Mouse (Mus musculus): ENCODE results near the gene Plcb4. TPM values are rescaled to one million over a fixed set of nuclear protein-coding genes. Genes with fewer than 3 reads are reported as not detected.

Gene Plcb4
- total and polyA plus RNA-seq, 2 experiments from 2014 or later = 31.4 to 66.6 TPM

- ATAC-seq (ENCODE audit: low FRiP score) (no peak), DNase-seq (ENCODE audit: low spot score) (no peak)
- 85% methylated on average over 2 of the region's 2 CpGs for WGBS
- TF ChIP-seq CTCF (IDR thresholded peaks at IDR 0.05) = no peak
- Histone ChIP-seq H3K4me2 (ENCODE audit: low read depth, low read length, poor library complexity, severe bottlenecking) (no peak overlapping the region), H3K9ac (replicated peaks; ENCODE audit: low read length, poor library complexity, severe bottlenecking) (no peak overlapping the region), H3K27me3 (ENCODE audit: insufficient read depth, low read length) (no peaks in the 10 kb centered on the region), H3K4me1 (ENCODE audit: insufficient read depth, low read length) (no peaks in the 10 kb centered on the region), H3K9me3 (ENCODE audit: low read length) (no peaks in the 10 kb centered on the region), H3K36me3 (ENCODE audit: insufficient read depth, low read length) (no peaks in the 10 kb centered on the region), H3K27ac (ENCODE audit: low read depth, low read length) (no peak overlapping the region), H3K4me3 (ENCODE audit: low read depth, low read length) (no peak overlapping the region)
Observed at GRCm38 (mm10) chr2:135637227-135637626, 21.6 kb upstream of the Plcb4 start.

- WGBS = 81% methylated on average over 1 of the region's 1 CpGs
Observed at GRCm38 (mm10) chr2:135641002-135641401, 17.8 kb upstream of the Plcb4 start.

GRCm38 (mm10) chr2:135641636-135642035 lies 17.2 kb upstream of the Plcb4 start:
- 92% methylated on average over 2 of the region's 2 CpGs for WGBS
- H3K4me3 ChIP-seq (ENCODE audit: low read depth, low read length) = no peak overlapping the region

More at GRCm38 (mm10) chr2:135641002-135641401, 17.8 kb upstream of the Plcb4 start:
- no peak overlapping the region for H3K4me2 ChIP-seq (ENCODE audit: low read depth, low read length, poor library complexity, severe bottlenecking)
- no peak overlapping the region for H3K27ac ChIP-seq (ENCODE audit: low read depth, low read length)
- no peak overlapping the region for H3K4me3 ChIP-seq (ENCODE audit: low read depth, low read length)
- no peaks in the 10 kb centered on the region for H3K4me1 ChIP-seq (ENCODE audit: insufficient read depth, low read length)
- TF ChIP-seq CTCF (IDR thresholded peaks at IDR 0.05) = no peak
- DNase-seq (ENCODE audit: low spot score) = no peak
- H3K36me3 ChIP-seq (ENCODE audit: insufficient read depth, low read length) = no peaks in the 10 kb centered on the region
- no peak for ATAC-seq (ENCODE audit: low FRiP score)
- no peak overlapping the region for H3K9ac ChIP-seq (replicated peaks; ENCODE audit: low read length, poor library complexity, severe bottlenecking)
- H3K27me3 ChIP-seq (ENCODE audit: insufficient read depth, low read length) = no peaks in the 10 kb centered on the region
- no peaks in the 10 kb centered on the region for H3K9me3 ChIP-seq (ENCODE audit: low read length)

GRCm38 (mm10) chr2:135646226-135646625 lies 12.6 kb upstream of the Plcb4 start:
- ATAC-seq (ENCODE audit: low FRiP score) = no peak
- DNase-seq (ENCODE audit: low spot score) = no peak
- Histone ChIP-seq H3K4me2 (ENCODE audit: low read depth, low read length, poor library complexity, severe bottlenecking) (no peak overlapping the region), H3K4me1 (ENCODE audit: insufficient read depth, low read length) (no peaks in the 10 kb centered on the region), H3K36me3 (ENCODE audit: insufficient read depth, low read length) (no peaks in the 10 kb centered on the region), H3K9me3 (ENCODE audit: low read length) (no peaks in the 10 kb centered on the region), H3K27me3 (ENCODE audit: insufficient read depth, low read length) (no peaks in the 10 kb centered on the region), H3K9ac (replicated peaks; ENCODE audit: low read length, poor library complexity, severe bottlenecking) (no peak overlapping the region), H3K4me3 (ENCODE audit: low read depth, low read length) (no peak overlapping the region), H3K27ac (ENCODE audit: low read depth, low read length) (no peak overlapping the region)
- 85% methylated on average over 3 of the region's 3 CpGs for WGBS
- TF ChIP-seq CTCF (IDR thresholded peaks at IDR 0.05) = no peak

More at GRCm38 (mm10) chr2:135641636-135642035, 17.2 kb upstream of the Plcb4 start:
- DNase-seq (ENCODE audit: low spot score) (no peak), ATAC-seq (ENCODE audit: low FRiP score) (no peak)
- Histone ChIP-seq H3K9me3 (ENCODE audit: low read length) (no peaks in the 10 kb centered on the region), H3K4me1 (ENCODE audit: insufficient read depth, low read length) (no peaks in the 10 kb centered on the region), H3K4me2 (ENCODE audit: low read depth, low read length, poor library complexity, severe bottlenecking) (no peak overlapping the region), H3K27me3 (ENCODE audit: insufficient read depth, low read length) (no peaks in the 10 kb centered on the region), H3K9ac (replicated peaks; ENCODE audit: low read length, poor library complexity, severe bottlenecking) (no peak overlapping the region), H3K27ac (ENCODE audit: low read depth, low read length) (no peak overlapping the region), H3K36me3 (ENCODE audit: insufficient read depth, low read length) (no peaks in the 10 kb centered on the region)
- no peak for TF ChIP-seq CTCF (IDR thresholded peaks at IDR 0.05)

- no peak overlapping the region for H3K27ac ChIP-seq (ENCODE audit: low read depth, low read length)
- H3K9ac ChIP-seq (replicated peaks; ENCODE audit: low read length, poor library complexity, severe bottlenecking) = no peak overlapping the region
- ATAC-seq (ENCODE audit: low FRiP score) = no peak
- WGBS = 81% methylated on average over 6 of the region's 6 CpGs
- no peaks in the 10 kb centered on the region for H3K27me3 ChIP-seq (ENCODE audit: insufficient read depth, low read length)
- DNase-seq (ENCODE audit: low spot score) = no peak
- H3K4me3 ChIP-seq (ENCODE audit: low read depth, low read length) = no peak overlapping the region
- H3K4me1 ChIP-seq (ENCODE audit: insufficient read depth, low read length) = no peaks in the 10 kb centered on the region
- no peaks in the 10 kb centered on the region for H3K36me3 ChIP-seq (ENCODE audit: insufficient read depth, low read length)
- H3K9me3 ChIP-seq (ENCODE audit: low read length) = no peaks in the 10 kb centered on the region
- no peak for TF ChIP-seq CTCF (IDR thresholded peaks at IDR 0.05)
- no peak overlapping the region for H3K4me2 ChIP-seq (ENCODE audit: low read depth, low read length, poor library complexity, severe bottlenecking)
Observed at GRCm38 (mm10) chr2:135646654-135647053, 12.2 kb upstream of the Plcb4 start.

GRCm38 (mm10) chr2:135647985-135648384 lies 10.8 kb upstream of the Plcb4 start:
- ATAC-seq (ENCODE audit: low FRiP score) (no peak), DNase-seq (ENCODE audit: low spot score) (no peak)
- no peaks in the 10 kb centered on the region for H3K9me3 ChIP-seq (ENCODE audit: low read length)
- H3K36me3 ChIP-seq (ENCODE audit: insufficient read depth, low read length) = no peaks in the 10 kb centered on the region
- H3K27me3 ChIP-seq (ENCODE audit: insufficient read depth, low read length) = no peaks in the 10 kb centered on the region
- no peaks in the 10 kb centered on the region for H3K4me1 ChIP-seq (ENCODE audit: insufficient read depth, low read length)
- H3K9ac ChIP-seq (replicated peaks; ENCODE audit: low read length, poor library complexity, severe bottlenecking) = no peak overlapping the region
- 61% methylated on average over 4 of the region's 4 CpGs for WGBS
- H3K4me2 ChIP-seq (ENCODE audit: low read depth, low read length, poor library complexity, severe bottlenecking) = no peak overlapping the region
- no peak overlapping the region for H3K4me3 ChIP-seq (ENCODE audit: low read depth, low read length)
- no peak overlapping the region for H3K27ac ChIP-seq (ENCODE audit: low read depth, low read length)
- TF ChIP-seq CTCF (IDR thresholded peaks at IDR 0.05) = no peak
